Mouse (Mus musculus): ENCODE measurements around the gene Ugt1a1.

- TF ChIP-seq CTCF (conservative IDR thresholded peaks at IDR 0.05; ENCODE audit: insufficient read depth, insufficient read length, low read depth, low read length): no peak
- TF ChIP-seq POLR2A (IDR thresholded peaks at IDR 0.05; ENCODE audit: low read depth, low read length): no peak
Measured at GRCm38 (mm10) chr1:88199996-88200395, 11.8 kb upstream of the Ugt1a1 start.
